Mouse (Mus musculus) forebrain, embryonic 12.5 days (tissue): ENCODE data around the gene Cmpk1. TPM values are rescaled to one million over a fixed set of nuclear protein-coding genes. Genes with fewer than 3 reads are reported as not detected.
"Not testable (repeated sequence)": the region's sequence is repeated elsewhere in the genome, so short reads cannot be mapped to it uniquely, and the experiment has no call there.

Source experiments
- ATAC-seq: fragments of 200-750 bp; cut with Nextera tagmentation; 2 replicates; pipeline ENCODE4 v1.8.0; 2017; ENCODE audit warnings: moderate TSS enrichment; ENCODE audit not compliant: low FRiP score
- H3K27ac ChIP-seq: fragments of 300-500 bp; sonication (generic); 2 replicates; pipeline ENCODE4 v1.5.1; 2016; ENCODE audit warnings: mild to moderate bottlenecking
- H3K27me3 ChIP-seq: fragments of 300-500 bp; sonication (generic); 2 replicates; pipeline ENCODE4 v1.6.1; 2016; ENCODE audit warnings: mild to moderate bottlenecking
- H3K36me3 ChIP-seq: fragments of 300-500 bp; sonication (generic); replicated peaks from 2 replicates; pipeline ENCODE4 v1.6.1; 2016; ENCODE audit warnings: mild to moderate bottlenecking
- H3K4me1 ChIP-seq: fragments of 300-500 bp; sonication (generic); 2 replicates; pipeline ENCODE4 v1.6.1; 2016
- H3K4me2 ChIP-seq: fragments of 300-500 bp; sonication (generic); 2 replicates; pipeline ENCODE4 v1.6.1; 2016; ENCODE audit warnings: mild to moderate bottlenecking, moderate library complexity
- H3K4me3 ChIP-seq: fragments of 300-500 bp; sonication (generic); replicated peaks from 2 replicates; pipeline ENCODE4 v1.5.1; 2016; ENCODE audit warnings: mild to moderate bottlenecking
- H3K9ac ChIP-seq: fragments of 300-500 bp; sonication (generic); 2 replicates; pipeline ENCODE4 v1.6.1; 2016; ENCODE audit warnings: mild to moderate bottlenecking
- H3K9me3 ChIP-seq: fragments of 300-500 bp; sonication (generic); 2 replicates; pipeline ENCODE4 v1.6.1; 2016
- WGBS: fragments of 180-500 bp; shearing (Covaris S2); methylation state at CpG from one replicate; pipeline ENCODE4 v1.1.7; 2016; 5-methylcytosine and 5-hydroxymethylcytosine counted together
- polyA plus RNA-seq: library from polyadenylated mRNA; unstranded; fragments of >200 nt; fragmentation: Nextera tagmentation; extraction: Ambion mirVana; gene quantifications from 2 replicates; pipeline ENCODE4 v1.2.1, GENCODE M21; 2016

Cmpk1 gene
- polyA plus RNA-seq, 1 experiment from 2014 or later: 123 TPM

DNA sequence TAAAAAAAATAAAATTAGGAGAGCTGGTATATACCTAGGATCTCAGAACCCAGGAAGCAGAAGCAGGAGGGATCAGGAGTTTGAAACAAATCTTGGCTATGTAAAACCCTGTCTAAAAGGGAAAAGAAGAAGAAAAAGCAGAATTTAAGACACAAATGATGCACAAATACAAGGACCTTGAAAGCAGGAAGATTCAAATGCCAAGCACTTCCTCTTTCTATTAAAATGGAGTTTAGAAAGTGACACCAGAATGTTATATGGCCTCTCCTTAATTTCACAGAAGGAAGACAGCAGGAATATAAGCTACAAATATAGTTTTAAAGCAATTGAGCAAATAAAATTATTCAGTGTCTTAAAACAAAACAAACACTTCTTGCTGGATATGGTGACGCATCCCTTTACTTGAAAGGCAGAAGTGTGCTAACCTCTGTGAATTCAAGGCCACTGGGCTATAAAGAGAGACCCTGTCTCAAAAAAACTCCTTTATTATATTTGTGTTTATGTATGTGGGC, 13.8 kb downstream of the Cmpk1 start:
- H3K9me3 ChIP-seq: no peaks in the 10 kb centered on the region
- no peak overlapping the region for H3K4me3 ChIP-seq
- H3K4me2 ChIP-seq: no peak overlapping the region
- H3K9ac ChIP-seq: no peak overlapping the region
- H3K27me3 ChIP-seq: no peaks in the 10 kb centered on the region
- WGBS: 95% methylated on average over 1 of the region's 1 CpGs
- H3K4me1 ChIP-seq: no peaks in the 10 kb centered on the region
- ATAC-seq: no peak
- H3K36me3 ChIP-seq: peaks cover 9% of the 10 kb centered on the region
- no peak overlapping the region for H3K27ac ChIP-seq

DNA sequence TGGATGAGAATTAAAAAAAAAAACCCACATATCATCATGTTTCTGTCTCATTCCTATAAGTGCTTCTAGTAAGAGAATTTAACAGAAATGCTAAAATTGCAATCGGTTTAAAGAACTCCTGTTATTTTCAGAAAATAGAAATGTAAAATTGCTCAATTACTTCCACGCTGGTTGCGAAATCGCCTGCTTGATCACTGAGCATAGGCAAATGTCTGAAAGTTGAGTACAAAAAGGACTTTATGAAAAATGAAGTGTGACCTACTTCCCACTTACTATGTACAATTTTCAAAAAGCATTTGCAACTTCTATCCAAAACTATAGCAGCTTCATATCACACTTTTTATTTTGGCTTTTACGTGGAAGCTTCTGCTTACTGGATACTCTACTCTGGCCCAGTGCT, 16.3 kb downstream of the Cmpk1 start:
- H3K9ac ChIP-seq: no peak overlapping the region
- H3K4me1 ChIP-seq: no peaks in the 10 kb centered on the region
- H3K4me3 ChIP-seq: no peak overlapping the region
- ATAC-seq: no peak
- H3K4me2 ChIP-seq: no peak overlapping the region
- no peak overlapping the region for H3K27ac ChIP-seq
- peaks cover 24% of the 10 kb centered on the region for H3K36me3 ChIP-seq
- 96% methylated on average over 5 of the region's 5 CpGs for WGBS
- H3K27me3 ChIP-seq: no peaks in the 10 kb centered on the region
- H3K9me3 ChIP-seq: no peaks in the 10 kb centered on the region

DNA sequence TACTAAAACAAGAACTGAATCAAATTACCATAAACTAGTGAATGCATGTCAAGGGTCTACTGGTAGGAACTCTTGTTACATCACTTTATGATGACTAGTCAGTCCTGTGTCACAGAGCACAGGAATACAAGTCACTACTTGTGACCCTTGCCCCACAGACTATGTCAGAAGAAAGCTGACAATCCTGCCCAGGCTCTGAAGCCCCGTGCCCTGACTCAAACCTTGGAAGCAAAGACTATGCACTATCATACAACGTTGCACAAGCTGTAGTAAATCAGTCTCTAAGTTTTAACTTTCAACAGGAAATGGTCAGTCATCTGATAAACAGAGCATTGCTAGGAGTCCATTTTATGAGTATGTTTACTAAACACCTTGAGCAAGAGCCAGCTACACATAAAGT, 26.2 kb downstream of the Cmpk1 start:
- H3K27me3 ChIP-seq, H3K9ac ChIP-seq, H3K4me3 ChIP-seq, ATAC-seq, H3K4me2 ChIP-seq, H3K9me3 ChIP-seq, H3K4me1 ChIP-seq, H3K27ac ChIP-seq: not testable (repeated sequence)
- 98% methylated on average over 2 of the region's 2 CpGs for WGBS
- peaks cover 39% of the 10 kb centered on the region for H3K36me3 ChIP-seq

DNA sequence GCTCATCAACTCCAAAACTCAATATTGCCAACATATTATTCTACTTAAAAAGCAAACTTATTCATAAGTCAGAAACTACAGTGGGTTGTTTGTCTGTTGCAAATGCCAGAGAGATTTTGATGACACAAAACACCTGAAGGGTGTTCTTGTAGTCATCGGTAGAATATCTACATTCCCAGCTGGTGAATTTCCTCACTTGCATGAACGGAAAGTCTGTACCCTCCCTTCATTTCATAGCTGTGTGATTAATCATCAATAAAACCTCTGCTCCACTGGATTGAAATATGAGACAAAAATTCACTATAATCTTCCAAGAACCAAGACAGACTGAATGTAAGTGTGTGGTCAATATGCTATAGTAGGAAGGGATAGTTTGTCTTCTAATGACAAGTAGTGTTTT, 27.5 kb downstream of the Cmpk1 start:
- WGBS: 94% methylated on average over 2 of the region's 2 CpGs
- H3K36me3 ChIP-seq: peaks cover 27% of the 10 kb centered on the region
- ATAC-seq: no peak
- no peaks in the 10 kb centered on the region for H3K4me1 ChIP-seq
- H3K4me3 ChIP-seq: no peak overlapping the region
- no peak overlapping the region for H3K4me2 ChIP-seq
- no peaks in the 10 kb centered on the region for H3K9me3 ChIP-seq
- H3K9ac ChIP-seq: no peak overlapping the region
- no peaks in the 10 kb centered on the region for H3K27me3 ChIP-seq
- no peak overlapping the region for H3K27ac ChIP-seq

DNA sequence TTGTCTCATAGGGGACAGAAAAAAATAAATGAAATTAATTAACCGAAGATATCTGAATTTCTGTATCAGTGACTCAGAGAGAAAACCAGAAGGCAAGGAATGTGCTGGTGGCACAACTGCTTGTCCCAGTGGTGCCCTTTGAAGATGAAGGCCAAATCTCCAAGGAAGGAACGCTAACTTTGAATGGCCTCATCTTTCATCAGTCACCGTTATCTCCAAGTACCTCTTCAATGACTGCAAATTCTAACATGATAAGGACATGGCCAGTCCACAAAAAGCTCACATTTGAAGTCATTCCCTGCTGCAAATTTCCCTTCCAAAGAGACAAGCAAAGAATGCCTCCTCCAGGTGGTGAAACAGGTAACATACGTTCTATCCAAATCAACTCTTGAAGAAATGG, 28.3 kb downstream of the Cmpk1 start:
- H3K27me3 ChIP-seq: no peaks in the 10 kb centered on the region
- WGBS: 96% methylated on average over 4 of the region's 4 CpGs
- H3K4me3 ChIP-seq: no peak overlapping the region
- H3K9ac ChIP-seq: no peak overlapping the region
- H3K36me3 ChIP-seq: peaks cover 21% of the 10 kb centered on the region
- ATAC-seq: no peak
- no peak overlapping the region for H3K27ac ChIP-seq
- H3K9me3 ChIP-seq: no peaks in the 10 kb centered on the region
- no peak overlapping the region for H3K4me2 ChIP-seq
- no peaks in the 10 kb centered on the region for H3K4me1 ChIP-seq

- H3K36me3 ChIP-seq: peaks cover 21% of the 10 kb centered on the region
- H3K9ac ChIP-seq: no peak overlapping the region
- no peak overlapping the region for H3K4me2 ChIP-seq
- no peaks in the 10 kb centered on the region for H3K27me3 ChIP-seq
- H3K4me3 ChIP-seq: no peak overlapping the region
- H3K4me1 ChIP-seq: no peaks in the 10 kb centered on the region
- H3K9me3 ChIP-seq: no peaks in the 10 kb centered on the region
- ATAC-seq: no peak
- WGBS: 88% methylated on average over 2 of the region's 2 CpGs
- H3K27ac ChIP-seq: no peak overlapping the region
Measured at GRCm38 (mm10) chr4:114958231-114958630, 28.8 kb downstream of the Cmpk1 start.

DNA sequence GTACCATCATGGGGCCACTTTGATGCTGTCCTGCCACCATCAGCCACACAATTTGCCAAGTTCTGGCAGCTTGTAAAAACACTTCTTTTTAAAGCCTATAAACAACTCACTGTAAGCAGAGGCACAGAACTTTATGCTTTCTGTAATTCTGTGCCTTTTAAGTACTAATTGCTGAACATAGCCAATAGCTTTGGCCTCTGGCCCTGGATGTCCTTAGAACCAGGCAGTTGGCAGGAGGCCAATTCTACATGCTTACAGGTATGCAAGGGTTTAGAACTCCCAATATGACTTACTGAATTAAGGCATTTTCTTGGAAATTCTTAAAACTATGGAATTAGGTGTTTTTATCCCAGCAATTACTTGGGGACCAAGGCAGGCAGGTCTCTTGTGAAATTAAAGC, 29.6 kb downstream of the Cmpk1 start:
- no peak overlapping the region for H3K27ac ChIP-seq
- H3K4me1 ChIP-seq: no peaks in the 10 kb centered on the region
- no peak for ATAC-seq
- no peak overlapping the region for H3K9ac ChIP-seq
- peaks cover 13% of the 10 kb centered on the region for H3K36me3 ChIP-seq
- H3K4me3 ChIP-seq: no peak overlapping the region
- H3K9me3 ChIP-seq: no peaks in the 10 kb centered on the region
- H3K27me3 ChIP-seq: no peaks in the 10 kb centered on the region
- no peak overlapping the region for H3K4me2 ChIP-seq

DNA sequence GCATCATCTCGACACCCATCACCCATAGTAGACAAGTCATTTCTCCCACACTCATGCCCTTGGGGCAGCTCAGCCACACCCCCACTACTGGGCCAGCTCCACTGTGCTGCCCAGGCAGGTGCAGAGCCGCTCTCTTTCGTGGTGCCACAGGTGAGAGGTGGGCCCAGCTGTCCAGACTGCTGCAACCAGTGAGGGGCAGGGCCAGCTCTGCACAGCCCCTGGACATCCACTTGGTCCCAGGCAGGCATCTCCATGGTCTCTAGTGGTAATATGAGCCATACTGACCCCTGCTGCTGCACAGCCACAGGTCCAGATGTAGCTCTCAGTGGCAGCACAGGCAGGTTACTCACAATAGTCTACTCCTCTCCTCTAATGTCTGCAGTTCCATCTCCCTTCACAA, 33.9 kb downstream of the Cmpk1 start:
- Histone ChIP-seq H3K4me2 (no peak overlapping the region), H3K27ac (no peak overlapping the region), H3K9ac (no peak overlapping the region), H3K36me3 (no peaks in the 10 kb centered on the region), H3K27me3 (peaks cover 13% of the 10 kb centered on the region; the same call in 1 of the 2 replicates), H3K4me3 (no peak overlapping the region), H3K9me3 (no peaks in the 10 kb centered on the region), H3K4me1 (no peaks in the 10 kb centered on the region)
- WGBS: 79% methylated on average over 3 of the region's 3 CpGs
- no peak for ATAC-seq

GRCm38 (mm10) chr4:114947852-114948481, 39.1 kb downstream of the Cmpk1 start:
- Histone ChIP-seq H3K27ac (no peak overlapping the region), H3K27me3 (peaks cover 43% of the 10 kb centered on the region), H3K4me3 (no peak overlapping the region), H3K4me2 (no peak overlapping the region), H3K36me3 (no peaks in the 10 kb centered on the region), H3K4me1 (no peaks in the 10 kb centered on the region), H3K9me3 (no peaks in the 10 kb centered on the region), H3K9ac (no peak overlapping the region)
- 64% methylated on average over 7 of the region's 7 CpGs for WGBS
- no peak; the same call in 1 of the 2 replicates for ATAC-seq

DNA sequence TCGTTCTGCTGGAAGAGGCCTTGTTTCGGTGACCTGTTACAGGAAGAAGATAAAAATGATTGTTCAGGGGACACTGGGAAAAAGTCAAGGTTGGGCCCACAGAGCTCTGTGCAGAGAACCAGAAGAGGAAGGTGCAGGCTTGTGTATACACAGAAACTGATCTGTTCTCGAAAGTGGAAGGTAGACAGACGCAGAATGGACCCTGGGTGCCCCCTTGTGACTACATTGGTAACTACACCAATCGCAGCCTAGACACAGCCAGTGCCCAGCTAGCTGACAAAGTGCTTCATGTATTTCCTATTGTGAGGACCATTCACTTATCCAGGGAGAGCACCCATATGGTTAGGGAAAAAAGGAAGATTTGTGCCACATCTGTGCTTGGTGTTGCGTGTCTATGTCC, 39.6 kb downstream of the Cmpk1 start:
- peak; percentile 75 for ATAC-seq
- no peaks in the 10 kb centered on the region for H3K36me3 ChIP-seq
- H3K4me1 ChIP-seq: peaks cover 1% of the 10 kb centered on the region; the same call in 1 of the 2 replicates
- H3K4me2 ChIP-seq: no peak overlapping the region
- H3K9ac ChIP-seq: no peak overlapping the region
- H3K27ac ChIP-seq: no peak overlapping the region
- H3K9me3 ChIP-seq: no peaks in the 10 kb centered on the region
- WGBS: 30% methylated on average over 6 of the region's 6 CpGs
- H3K4me3 ChIP-seq: no peak overlapping the region
- peaks cover 43% of the 10 kb centered on the region for H3K27me3 ChIP-seq

- no peak overlapping the region for H3K4me2 ChIP-seq
- WGBS: 86% methylated on average over 4 of the region's 4 CpGs
- no peak overlapping the region for H3K4me3 ChIP-seq
- no peaks in the 10 kb centered on the region for H3K36me3 ChIP-seq
- ATAC-seq: no peak
- no peak overlapping the region for H3K27ac ChIP-seq
- peaks cover 5% of the 10 kb centered on the region; the same call in 1 of the 2 replicates for H3K4me1 ChIP-seq
- H3K9ac ChIP-seq: no peak overlapping the region
- H3K9me3 ChIP-seq: no peaks in the 10 kb centered on the region
- peaks cover 43% of the 10 kb centered on the region for H3K27me3 ChIP-seq
Measured at GRCm38 (mm10) chr4:114946416-114946815, 40.6 kb downstream of the Cmpk1 start.

- Histone ChIP-seq H3K27ac (no peak overlapping the region), H3K9me3 (no peaks in the 10 kb centered on the region), H3K4me3 (no peak overlapping the region), H3K9ac (no peak overlapping the region), H3K4me1 (peaks cover 5% of the 10 kb centered on the region; the same call in 1 of the 2 replicates), H3K36me3 (no peaks in the 10 kb centered on the region), H3K27me3 (peaks cover 43% of the 10 kb centered on the region), H3K4me2 (no peak overlapping the region)
- WGBS: 18% methylated on average over 5 of the region's 5 CpGs
- ATAC-seq: no peak
Measured at GRCm38 (mm10) chr4:114945021-114945420, 42.0 kb downstream of the Cmpk1 start.

DNA sequence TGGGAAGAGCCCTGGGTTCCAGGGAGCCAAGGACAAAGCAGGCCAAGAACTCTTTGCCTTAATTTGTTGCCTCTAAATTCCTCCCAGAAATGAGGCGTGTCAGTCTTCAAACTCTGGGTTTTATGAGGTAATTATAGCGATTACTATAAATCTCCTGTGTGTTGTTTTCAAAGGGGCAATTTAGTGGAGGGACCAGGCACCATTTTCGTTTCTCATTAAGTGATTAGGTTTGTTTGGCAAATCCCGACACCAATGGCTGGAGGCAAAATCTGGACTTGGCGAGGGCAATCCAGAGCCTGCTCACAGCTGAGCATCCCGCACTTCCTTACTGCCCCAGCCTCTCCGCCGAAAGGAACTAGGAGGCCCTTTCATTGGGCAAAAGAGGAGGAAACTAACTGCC, 44.5 kb downstream of the Cmpk1 start:
- Histone ChIP-seq H3K4me1 (peaks cover 5% of the 10 kb centered on the region; the same call in 1 of the 2 replicates), H3K9me3 (no peaks in the 10 kb centered on the region), H3K9ac (no peak overlapping the region), H3K27ac (no peak overlapping the region), H3K4me2 (no peak overlapping the region), H3K36me3 (no peaks in the 10 kb centered on the region), H3K27me3 (peaks cover 39% of the 10 kb centered on the region), H3K4me3 (no peak overlapping the region)
- no peak for ATAC-seq
- WGBS: 27% methylated on average over 8 of the region's 8 CpGs
